Mouse (Mus musculus): ENCODE measurements around the gene Gm3594. TPM values are rescaled to one million over a fixed set of nuclear protein-coding genes. Genes with fewer than 3 reads are reported as not detected.
"Not testable (repeated sequence)": the region's sequence is repeated elsewhere in the genome, so short reads cannot be mapped to it uniquely, and the experiment has no call there.

Gm3594 gene
- polyA plus RNA-seq, 1 experiment from 2014 or later = not detected

GRCm38 (mm10) chr14:6412382-6412781 is 32.0 kb downstream of the Gm3594 start, which contains the start of gene Gm3591:
TSS of gene Gm3591 (minus strand) at chr14:6412482.
- not testable (repeated sequence) for H3K27me3 ChIP-seq (replicated peaks; ENCODE audit: control insufficient read depth, insufficient read depth, low read length); H3K4me2 ChIP-seq; H3K36me3 ChIP-seq (ENCODE audit: control insufficient read depth, insufficient read depth, low read length); ATAC-seq (replicated peaks; ENCODE audit: low FRiP score); H3K9me3 ChIP-seq (ENCODE audit: control insufficient read depth, low read length); H3K9ac ChIP-seq (ENCODE audit: low read depth, low read length); H3K27ac ChIP-seq (ENCODE audit: low read depth, low read length); H3K4me1 ChIP-seq (replicated peaks; ENCODE audit: control insufficient read depth, insufficient read depth, low read length); H3K4me3 ChIP-seq (ENCODE audit: low read depth, low read length); DNase-seq (ENCODE audit: low spot score)
- WGBS = no CpG with 5 or more reads among the region's 2 CpGs

DNA sequence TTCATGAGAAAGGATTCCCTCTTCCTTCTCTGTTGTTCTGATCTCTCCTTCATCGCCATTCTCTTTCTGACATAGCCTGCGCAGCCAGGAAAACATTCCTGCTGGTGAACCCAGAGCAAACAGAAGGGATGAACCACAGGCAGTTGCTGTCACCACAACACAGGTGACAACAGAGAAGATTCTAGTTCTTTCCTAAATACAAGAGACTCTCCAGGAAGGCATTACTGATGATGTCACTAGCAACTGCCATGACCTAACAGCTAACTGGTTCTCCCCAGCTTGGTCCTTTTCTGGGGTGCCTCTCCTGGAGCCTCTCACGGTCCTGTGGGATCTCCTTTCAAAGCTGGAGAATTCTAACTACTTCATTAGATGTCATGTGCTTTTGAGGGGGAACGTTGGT is 54.2 kb downstream of the Gm3594 start, which contains the start of gene Gm16440:
Gene Gm16440 (minus strand): TSS at position 101 of the 400 bp plus-strand sequence.
- H3K4me2 ChIP-seq; H3K9ac ChIP-seq (ENCODE audit: low read depth, low read length); H3K36me3 ChIP-seq (ENCODE audit: control insufficient read depth, insufficient read depth, low read length); DNase-seq (ENCODE audit: low spot score); H3K27me3 ChIP-seq (replicated peaks; ENCODE audit: control insufficient read depth, insufficient read depth, low read length); H3K4me1 ChIP-seq (replicated peaks; ENCODE audit: control insufficient read depth, insufficient read depth, low read length); H3K27ac ChIP-seq (ENCODE audit: low read depth, low read length); ATAC-seq (replicated peaks; ENCODE audit: low FRiP score); H3K4me3 ChIP-seq (ENCODE audit: low read depth, low read length); H3K9me3 ChIP-seq (ENCODE audit: control insufficient read depth, low read length): not testable (repeated sequence)
- WGBS = 74% methylated on average over 2 of the region's 4 CpGs

Other genes with a start within 250 kb of the Gm3594 start
- not detected in 2 replicates for gene Gm21560, start 225.3 kb downstream of the Gm3594 start, polyA plus RNA-seq (2014; fragmentation: Nextera tagmentation; extraction: Ambion mirVana)
- gene Gm3411, start 157.4 kb downstream of the Gm3594 start, polyA plus RNA-seq (2014; fragmentation: Nextera tagmentation; extraction: Ambion mirVana) = 0.21 and 0.25 TPM in 2 replicates
- gene Gm21103, start 139.8 kb downstream of the Gm3594 start, polyA plus RNA-seq (2014; fragmentation: Nextera tagmentation; extraction: Ambion mirVana) = not detected in 2 replicates
- not detected in 2 replicates for gene Gm3618, start 100.9 kb downstream of the Gm3594 start, polyA plus RNA-seq (2014; fragmentation: Nextera tagmentation; extraction: Ambion mirVana)
- not detected in 2 replicates for gene Gm16440, start 54.3 kb downstream of the Gm3594 start, polyA plus RNA-seq (2014; fragmentation: Nextera tagmentation; extraction: Ambion mirVana)
- gene Gm3591, start 32.1 kb downstream of the Gm3594 start, polyA plus RNA-seq (2014; fragmentation: Nextera tagmentation; extraction: Ambion mirVana) = 0.44 TPM in 1 of 2 replicates, not detected in the other
- not detected in 2 replicates for gene Gm8356, start 92.7 kb upstream of the Gm3594 start, polyA plus RNA-seq (2014; fragmentation: Nextera tagmentation; extraction: Ambion mirVana)
- gene Gm3629, start 146.0 kb upstream of the Gm3594 start, polyA plus RNA-seq (2014; fragmentation: Nextera tagmentation; extraction: Ambion mirVana) = 0.10 TPM in 1 of 2 replicates, not detected in the other
- not detected in 2 replicates for gene Gm3460, start 177.8 kb upstream of the Gm3594 start, polyA plus RNA-seq (2014; fragmentation: Nextera tagmentation; extraction: Ambion mirVana)
- not detected in 2 replicates for gene Gm10251, start 239.6 kb upstream of the Gm3594 start, polyA plus RNA-seq (2014; fragmentation: Nextera tagmentation; extraction: Ambion mirVana)

Data from liver, embryonic 11.5 days (tissue).